Mouse (Mus musculus) kidney, embryonic 16.5 days (tissue): ENCODE data around the gene Mcrip2. TPM values are rescaled to one million over a fixed set of nuclear protein-coding genes. Genes with fewer than 3 reads are reported as not detected.

Experiments
- ATAC-seq: fragments of 200-750 bp; cut with Nextera tagmentation; 2 replicates; pipeline ENCODE4 v1.8.0; 2017; ENCODE audit warnings: moderate TSS enrichment; ENCODE audit not compliant: low FRiP score, low TSS enrichment
- H3K27ac ChIP-seq: fragments of 300-500 bp; sonication (generic); 2 replicates; pipeline ENCODE4 v1.5.1; 2014; ENCODE audit warnings: low read length
- H3K27me3 ChIP-seq: fragments of 300-500 bp; sonication (generic); 2 replicates; pipeline ENCODE4 v1.6.1; 2014; ENCODE audit warnings: low read length, control low read depth, mixed read lengths; ENCODE audit not compliant: insufficient read depth
- H3K36me3 ChIP-seq: fragments of 300-500 bp; sonication (generic); 2 replicates; pipeline ENCODE4 v1.6.1; 2014; ENCODE audit warnings: low read length, control low read depth, mixed read lengths; ENCODE audit not compliant: insufficient read depth
- H3K4me1 ChIP-seq: fragments of 300-500 bp; sonication (generic); 2 replicates; pipeline ENCODE4 v1.6.1; 2014; ENCODE audit warnings: low read length, control low read depth, mixed read lengths; ENCODE audit not compliant: insufficient read depth
- H3K4me2 ChIP-seq: fragments of 300-500 bp; sonication (generic); replicated peaks from 2 replicates; pipeline ENCODE4 v1.6.1; 2014; ENCODE audit warnings: low read depth, low read length
- H3K4me3 ChIP-seq: fragments of 300-500 bp; sonication (generic); 2 replicates; pipeline ENCODE4 v1.5.1; 2014; ENCODE audit warnings: mild to moderate bottlenecking, low read length
- H3K9ac ChIP-seq: fragments of 300-500 bp; sonication (generic); replicated peaks from 2 replicates; pipeline ENCODE4 v1.6.1; 2014; ENCODE audit warnings: low read length
- H3K9me3 ChIP-seq: fragments of 300-500 bp; sonication (generic); 2 replicates; pipeline ENCODE4 v1.6.1; 2016; ENCODE audit warnings: low read length, control low read depth
- WGBS: fragments of 180-500 bp; shearing (Covaris S2); extraction: QIAGEN DNeasy Blood & Tissue Kit; methylation state at CpG from one replicate; pipeline ENCODE4 v1.1.7; 2014; 5-methylcytosine and 5-hydroxymethylcytosine counted together
- polyA plus RNA-seq: library from polyadenylated mRNA; unstranded; fragments of >200 nt; fragmentation: Nextera tagmentation; extraction: Ambion mirVana; gene quantifications from 2 replicates; pipeline ENCODE4 v1.2.1, GENCODE M21; 2015

Gene Mcrip2
- polyA plus RNA-seq, 1 experiment from 2014 or later: 79.2 TPM

DNA sequence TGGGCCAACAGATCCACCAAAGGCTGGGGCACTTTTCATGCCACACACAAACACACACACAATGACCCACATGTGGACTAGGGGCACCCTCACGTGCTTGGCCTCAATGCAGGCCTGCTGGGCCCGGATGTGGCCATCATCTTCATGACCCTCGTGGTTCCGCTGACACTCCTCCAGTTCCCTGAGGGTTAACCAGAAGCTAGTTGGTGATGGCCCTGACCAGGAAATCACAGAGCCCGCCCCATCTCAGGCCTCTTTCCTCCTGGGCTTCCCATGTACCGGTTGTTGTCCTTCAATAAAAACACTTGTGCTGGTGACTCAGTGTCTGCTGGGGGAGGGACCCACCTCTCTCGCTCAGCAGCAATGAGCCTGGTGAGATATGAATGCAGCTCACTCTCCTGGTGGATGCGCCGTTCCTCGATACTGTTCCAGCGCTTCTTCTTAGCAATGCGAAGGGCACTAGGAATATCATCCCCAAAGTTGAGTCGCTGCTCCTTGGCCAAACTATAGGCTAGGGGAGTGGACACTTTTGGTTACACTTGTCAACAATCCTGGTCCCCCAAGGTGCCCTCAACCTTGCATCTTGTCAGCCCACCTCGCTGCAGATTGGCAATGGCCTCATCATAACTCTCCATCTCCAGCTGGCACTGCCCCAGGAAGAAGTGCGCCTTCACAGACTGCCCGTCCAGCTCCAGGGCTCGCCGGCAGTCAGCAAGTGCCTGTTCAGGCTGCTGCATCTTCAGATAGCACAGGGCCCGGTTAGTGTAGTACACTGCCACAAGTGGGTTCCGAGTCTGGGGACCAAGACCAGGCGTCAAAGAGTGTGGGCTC is 36.9 kb downstream of the Mcrip2 start:
- Histone ChIP-seq H3K4me3 (peak overlapping the region; percentile 82), H3K4me1 (peaks cover 63% of the 10 kb centered on the region), H3K36me3 (peaks cover 25% of the 10 kb centered on the region), H3K4me2 (peak overlapping the region; percentile 95), H3K9ac (peak overlapping the region; percentile 88), H3K27ac (peak overlapping the region; percentile 90), H3K27me3 (no peaks in the 10 kb centered on the region), H3K9me3 (no peaks in the 10 kb centered on the region)
- ATAC-seq: no peak
- 48% methylated on average over 21 of the region's 21 CpGs for WGBS

DNA sequence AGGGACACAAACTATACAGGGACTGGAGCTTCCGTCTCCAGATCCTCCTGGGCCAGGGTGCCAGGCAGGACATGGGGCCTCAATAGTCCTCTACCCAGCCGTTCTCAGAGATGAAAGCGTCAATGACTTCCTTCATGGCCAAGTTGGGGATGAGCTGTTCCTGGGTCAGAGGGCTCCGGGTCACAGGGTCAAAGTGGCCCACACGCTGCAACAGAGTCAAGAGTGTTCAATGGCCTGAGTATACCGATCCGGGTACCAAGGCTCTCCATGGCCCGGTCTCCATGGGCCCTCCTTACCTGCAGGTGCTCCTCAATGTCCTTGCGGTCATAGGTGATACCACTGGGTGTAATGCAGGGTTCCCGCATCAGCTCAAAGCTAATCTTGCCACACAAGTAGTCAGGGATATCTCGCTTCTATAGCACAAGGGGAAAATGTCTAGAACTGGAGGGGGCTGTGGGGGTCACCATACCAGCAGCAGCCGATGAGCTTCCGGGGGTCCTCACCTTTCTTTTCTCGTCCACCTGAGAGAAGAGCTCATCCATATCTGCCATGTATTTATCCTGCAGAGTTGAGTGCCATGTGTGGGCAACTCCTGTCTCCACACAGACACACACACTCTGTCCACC is 37.6 kb downstream of the Mcrip2 start:
- no peak for ATAC-seq
- Histone ChIP-seq H3K9ac (no peak overlapping the region), H3K36me3 (peaks cover 30% of the 10 kb centered on the region), H3K4me3 (peak overlapping the region; percentile 82), H3K9me3 (no peaks in the 10 kb centered on the region), H3K27ac (no peak overlapping the region), H3K4me2 (peak overlapping the region; percentile 95), H3K4me1 (peaks cover 55% of the 10 kb centered on the region), H3K27me3 (no peaks in the 10 kb centered on the region)
- WGBS: 85% methylated on average over 14 of the region's 14 CpGs

GRCm38 (mm10) chr17:25830200-25830753 is 38.3 kb downstream of the Mcrip2 start:
- H3K9ac ChIP-seq: no peak overlapping the region

DNA sequence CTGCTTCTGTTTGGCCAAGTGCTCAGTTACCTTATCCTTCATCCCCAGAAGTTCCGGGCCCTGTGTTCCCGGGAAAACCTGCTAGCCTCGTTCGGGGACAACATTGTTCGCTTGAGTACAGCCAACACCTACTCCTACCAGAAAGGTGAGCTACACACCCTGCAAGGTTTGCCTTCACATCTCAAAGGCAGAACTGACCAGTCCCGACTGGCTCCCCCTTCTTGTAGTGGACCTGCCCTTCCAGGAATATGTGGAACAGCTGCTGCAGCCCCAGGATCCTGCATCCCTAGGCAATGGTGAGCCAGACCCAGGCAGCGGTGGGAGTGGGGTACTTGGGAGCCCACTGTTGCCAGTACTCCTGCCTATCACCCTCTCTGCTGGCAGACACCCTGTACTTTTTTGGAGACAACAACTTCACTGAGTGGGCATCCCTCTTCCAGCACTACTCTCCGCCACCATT is 39.0 kb downstream of the Mcrip2 start:
- WGBS: 33% methylated on average over 8 of the region's 8 CpGs
- H3K4me1 ChIP-seq: peaks cover 50% of the 10 kb centered on the region
- H3K9me3 ChIP-seq: no peaks in the 10 kb centered on the region
- ATAC-seq: no peak
- H3K9ac ChIP-seq: peak overlapping the region; percentile 75
- peak overlapping the region; percentile 64 for H3K4me2 ChIP-seq
- H3K36me3 ChIP-seq: peaks cover 30% of the 10 kb centered on the region
- peak overlapping the region; percentile 58 for H3K4me3 ChIP-seq
- peak overlapping the region; percentile 86 for H3K27ac ChIP-seq
- no peaks in the 10 kb centered on the region for H3K27me3 ChIP-seq

More at GRCm38 (mm10) chr17:25830200-25830753, 38.3 kb downstream of the Mcrip2 start:
- Histone ChIP-seq H3K4me2 (peak overlapping the region; percentile 64), H3K4me3 (no peak overlapping the region), H3K27ac (no peak overlapping the region), H3K9me3 (no peaks in the 10 kb centered on the region), H3K4me1 (peaks cover 50% of the 10 kb centered on the region), H3K27me3 (no peaks in the 10 kb centered on the region), H3K36me3 (peaks cover 30% of the 10 kb centered on the region)
- no peak for ATAC-seq
- WGBS: 78% methylated on average over 4 of the region's 4 CpGs

DNA sequence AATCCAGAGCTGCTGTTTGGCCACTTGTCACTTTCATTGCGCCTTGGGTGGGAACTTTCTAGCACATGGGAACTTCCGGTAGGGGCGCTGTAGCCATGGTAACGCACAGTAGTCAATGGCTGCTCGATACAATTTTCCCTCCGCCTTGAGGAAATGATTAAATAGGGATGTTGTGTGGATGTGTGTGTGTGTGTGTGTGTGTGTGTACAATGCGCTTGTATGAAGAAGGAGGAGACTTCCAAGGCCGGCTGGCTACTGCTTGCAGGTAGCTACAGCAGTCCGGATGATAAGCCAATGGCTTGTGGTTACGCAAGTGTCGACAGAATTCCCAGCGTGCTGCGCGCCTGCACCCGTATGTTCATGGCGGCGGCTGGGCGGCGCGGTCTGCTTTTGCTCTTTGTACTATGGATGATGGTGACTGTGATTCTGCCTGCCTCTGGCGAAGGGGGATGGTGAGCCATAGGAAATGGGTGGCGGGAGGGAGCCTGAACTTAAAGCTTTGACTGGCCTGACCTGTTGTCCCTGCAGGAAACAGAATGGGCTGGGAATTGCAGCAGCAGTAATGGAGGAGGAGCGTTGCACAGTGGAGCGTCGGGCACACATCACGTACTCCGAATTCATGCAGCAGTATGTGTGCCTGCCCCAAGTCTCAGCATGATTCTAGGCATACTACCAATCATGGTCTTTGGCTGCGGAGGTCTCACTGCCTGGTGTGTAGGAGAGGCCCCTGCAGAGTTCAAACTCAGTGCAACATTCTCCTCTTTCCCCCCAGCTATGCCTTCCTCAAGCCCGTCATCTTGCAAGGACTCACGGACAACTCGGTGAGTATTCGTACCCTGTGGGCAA is 39.6 kb downstream of the Mcrip2 start, which contains the start of gene Jmjd8:
Gene Jmjd8 (plus strand): TSS at position 156 of the 846 bp plus-strand sequence.
- Histone ChIP-seq H3K4me1 (peaks cover 50% of the 10 kb centered on the region), H3K27ac (peak within 1 kb of the TSS; percentile 86), H3K4me3 (peak within 1 kb of the TSS; percentile 58), H3K36me3 (peaks cover 30% of the 10 kb centered on the region), H3K9ac (peak within 1 kb of the TSS; percentile 75), H3K9me3 (no peaks in the 10 kb centered on the region), H3K4me2 (peak within 1 kb of the TSS; percentile 64), H3K27me3 (no peaks in the 10 kb centered on the region)
- 0% methylated on average over 32 of the region's 32 CpGs for WGBS
- peak; percentile 24; the same call in 1 of the 2 replicates for ATAC-seq

DNA sequence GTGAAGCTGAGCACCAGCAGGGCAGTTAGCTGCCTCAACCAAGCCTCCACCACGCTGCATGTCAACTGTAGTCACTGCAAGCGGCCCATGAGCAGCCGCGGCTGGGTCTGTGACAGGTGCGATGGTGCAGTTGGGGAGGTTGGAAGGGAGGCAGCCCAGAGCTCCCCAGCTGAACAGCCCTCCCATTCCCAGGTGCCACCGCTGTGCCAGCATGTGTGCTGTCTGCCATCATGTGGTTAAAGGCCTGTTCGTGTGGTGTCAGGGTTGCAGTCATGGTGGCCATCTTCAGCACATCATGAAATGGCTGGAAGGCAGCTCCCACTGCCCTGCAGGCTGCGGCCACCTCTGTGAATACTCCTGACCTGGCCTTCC is 40.4 kb downstream of the Mcrip2 start:
- Histone ChIP-seq H3K9ac (peak overlapping the region; percentile 75), H3K4me1 (peaks cover 51% of the 10 kb centered on the region), H3K4me2 (peak overlapping the region; percentile 64), H3K9me3 (no peaks in the 10 kb centered on the region), H3K27ac (peak overlapping the region; percentile 86), H3K4me3 (peak overlapping the region; percentile 58), H3K36me3 (peaks cover 30% of the 10 kb centered on the region), H3K27me3 (no peaks in the 10 kb centered on the region)
- WGBS: 84% methylated on average over 8 of the region's 8 CpGs
- ATAC-seq: no peak

GRCm38 (mm10) chr17:25827546-25828222 is 40.9 kb downstream of the Mcrip2 start:
- Histone ChIP-seq H3K4me1 (peaks cover 51% of the 10 kb centered on the region), H3K27me3 (no peaks in the 10 kb centered on the region), H3K9ac (no peak overlapping the region), H3K36me3 (peaks cover 30% of the 10 kb centered on the region), H3K4me3 (no peak overlapping the region; the same call in 1 of the 2 replicates), H3K4me2 (no peak overlapping the region), H3K27ac (peak overlapping the region; percentile 86; the same call in 1 of the 2 replicates), H3K9me3 (no peaks in the 10 kb centered on the region)
- 86% methylated on average over 22 of the region's 22 CpGs for WGBS
- ATAC-seq: no peak

- peaks cover 49% of the 10 kb centered on the region for H3K4me1 ChIP-seq
- H3K4me2 ChIP-seq: no peak overlapping the region
Measured at GRCm38 (mm10) chr17:25827011-25827410, 41.6 kb downstream of the Mcrip2 start.

More at GRCm38 (mm10) chr17:25827011-25827410, 41.6 kb downstream of the Mcrip2 start:
- 95% methylated on average over 13 of the region's 13 CpGs for WGBS
- no peak for ATAC-seq
- Histone ChIP-seq H3K4me3 (no peak overlapping the region), H3K9me3 (no peaks in the 10 kb centered on the region), H3K9ac (no peak overlapping the region), H3K27me3 (peaks cover under 1% of the 10 kb centered on the region; the same call in 1 of the 2 replicates), H3K36me3 (peaks cover 30% of the 10 kb centered on the region), H3K27ac (no peak overlapping the region)
